Mouse (Mus musculus) heart, adult 2 months (tissue): Measurements from ENCODE around the gene Med27. TPM values are rescaled to one million over a fixed set of nuclear protein-coding genes. Genes with fewer than 3 reads are reported as not detected.
A peak's percentile ranks its signal among the peaks of the same experiment; 100 is the strongest.

Source experiments
- DNase-seq, 2 experiments: peaks; one replicate each; pipeline ENCODE4 v3.0.0; 2021
- H3K27ac ChIP-seq: fragments of 200-600 bp; 2 replicates; pipeline ENCODE4 v1.8.1; 2022
- H3K27me3 ChIP-seq: fragments of 200-500 bp; 2 replicates; pipeline ENCODE4 v1.6.1; 2012; ENCODE audit warnings: mild to moderate bottlenecking, low read length, inconsistent platforms, mixed read lengths; ENCODE audit not compliant: control insufficient read depth, insufficient read depth
- H3K36me3 ChIP-seq: fragments of 200-500 bp; 2 replicates; pipeline ENCODE4 v1.6.1; 2012; ENCODE audit warnings: low read length, inconsistent platforms; ENCODE audit not compliant: control insufficient read depth, insufficient read depth
- H3K4me1 ChIP-seq: fragments of 200-500 bp; 2 replicates; pipeline ENCODE4 v1.6.1; 2011; ENCODE audit warnings: low read length; ENCODE audit not compliant: control insufficient read depth, insufficient read depth
- H3K4me3 ChIP-seq: fragments of 200-600 bp; 2 replicates; pipeline ENCODE4 v1.8.1; 2022
- H3K79me2 ChIP-seq: fragments of 200-500 bp; replicated peaks from 2 replicates; pipeline ENCODE4 v1.6.1; 2012; ENCODE audit warnings: mild to moderate bottlenecking, inconsistent platforms, low read length, moderate library complexity, mixed read lengths; ENCODE audit not compliant: control insufficient read depth, insufficient read depth
- H3K9ac ChIP-seq: fragments of 200-500 bp; 2 replicates; pipeline ENCODE4 v1.6.1; 2012; ENCODE audit warnings: low read depth, mild to moderate bottlenecking, control low read depth, inconsistent platforms, low read length, mixed read lengths
- CTCF ChIP-seq: fragments of 200-600 bp; IDR thresholded peaks from 2 replicates; pipeline ENCODE4 v1.8.1; 2022; ENCODE audit warnings: antibody characterized with exemption, mild to moderate bottlenecking, moderate library complexity
- EP300 ChIP-seq: fragments of 200-500 bp; IDR thresholded peaks from 2 replicates; pipeline ENCODE4 v1.6.1; 2011; ENCODE audit warnings: low read depth, low read length, control low read depth; ENCODE audit not compliant: insufficient read depth
- POLR2A ChIP-seq: fragments of 200-500 bp; IDR thresholded peaks from 2 replicates; pipeline ENCODE4 v1.6.1; 2011; ENCODE audit warnings: mild to moderate bottlenecking, low read depth, low read length, control low read depth; ENCODE audit not compliant: insufficient read depth
- WGBS: fragments of 180-500 bp; shearing (Covaris S2); methylation state at CpG from one replicate; pipeline ENCODE4 v1.1.7; 2018; 5-methylcytosine and 5-hydroxymethylcytosine counted together
- intact Hi-C: fragments of 180-260 bp; cut with DNase I; formaldehyde crosslinking; loops from one replicate; pipeline ENCODE4 v1.15.1; 2025
- polyA plus RNA-seq: library from polyadenylated mRNA; depleted of rRNA; stranded (reverse); fragments of >200 nt; gene quantifications from 2 replicates; pipeline ENCODE4 v1.2.3, GENCODE M21; 2012
- total RNA-seq, 2 experiments: library from RNA; stranded (reverse); gene quantifications; 2 replicates each; pipeline ENCODE4 v1.2.3; 2021

Gene Med27
- total and polyA plus RNA-seq, 3 experiments, result 15.3 to 24.0 (median 17.2) TPM

GRCm38 (mm10) chr2:29360956-29361355 lies 14.3 kb downstream of the Med27 start:
- Histone ChIP-seq H3K36me3 (no peaks in the 10 kb centered on the region), H3K4me1 (peaks cover 17% of the 10 kb centered on the region), H3K4me3 (no peak overlapping the region), H3K27ac (no peak overlapping the region), H3K79me2 (no peaks in the 10 kb centered on the region; the same call in 1 of the 2 replicates), H3K27me3 (no peaks in the 10 kb centered on the region), H3K9ac (no peak overlapping the region)
- intact Hi-C loops, result no loop called here
- 67% methylated on average over 3 of the region's 3 CpGs for WGBS
- TF ChIP-seq CTCF (no peak), EP300 (no peak), POLR2A (no peak)
- DNase-seq, result no peak

GRCm38 (mm10) chr2:29365000-29365695 lies 18.5 kb downstream of the Med27 start:
- no peak for TF ChIP-seq EP300
- TF ChIP-seq POLR2A, result no peak
- no peak for TF ChIP-seq CTCF
- no peaks in the 10 kb centered on the region for H3K79me2 ChIP-seq
- peak in 1 of 2 experiments; percentile 15 for DNase-seq
- no peak overlapping the region for H3K27ac ChIP-seq
- intact Hi-C loops, result no loop called here
- no peak overlapping the region for H3K9ac ChIP-seq
- H3K27me3 ChIP-seq, result no peaks in the 10 kb centered on the region
- H3K4me1 ChIP-seq, result no peaks in the 10 kb centered on the region; the same call in none of the 2 replicates
- no peak overlapping the region for H3K4me3 ChIP-seq
- H3K36me3 ChIP-seq, result no peaks in the 10 kb centered on the region
- 54% methylated on average over 8 of the region's 8 CpGs for WGBS

- TF ChIP-seq EP300 (no peak), CTCF (no peak), POLR2A (no peak)
- WGBS, result 49% methylated on average over 5 of the region's 5 CpGs
- intact Hi-C loops, result no loop called here
- Histone ChIP-seq H3K27me3 (no peaks in the 10 kb centered on the region), H3K27ac (no peak overlapping the region), H3K4me3 (no peak overlapping the region), H3K9ac (no peak overlapping the region), H3K36me3 (no peaks in the 10 kb centered on the region), H3K4me1 (no peaks in the 10 kb centered on the region; the same call in 1 of the 2 replicates), H3K79me2 (peaks cover 1% of the 10 kb centered on the region)
- DNase-seq, result no peak
These were observed 22.1 kb downstream of the Med27 start for GRCm38 (mm10) chr2:29368730-29369129.

DNA sequence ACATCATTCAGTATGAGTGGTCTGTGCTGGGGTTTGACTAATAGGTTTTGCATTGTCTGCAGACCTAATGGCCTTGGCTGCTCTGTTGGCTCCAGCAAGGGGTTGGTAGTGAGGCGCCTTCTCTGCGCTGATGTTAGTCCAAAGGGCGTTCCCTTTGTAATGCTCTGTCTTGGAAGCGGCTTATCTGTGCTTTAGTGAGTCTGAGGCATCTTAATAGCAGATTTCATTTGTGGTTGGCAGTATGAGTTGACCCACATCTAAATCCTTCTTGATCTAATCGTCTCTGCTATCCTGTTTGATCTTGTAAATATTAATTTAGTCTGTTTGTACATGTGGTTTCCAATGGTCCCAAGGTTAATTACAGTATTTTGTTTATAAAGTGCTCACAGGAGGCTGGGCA lies 25.6 kb downstream of the Med27 start:
- no peak for TF ChIP-seq POLR2A
- no peak for TF ChIP-seq EP300
- no peak for TF ChIP-seq CTCF
- H3K79me2 ChIP-seq, result peaks cover 1% of the 10 kb centered on the region

GRCm38 (mm10) chr2:29381683-29382082 lies 35.1 kb downstream of the Med27 start:
- H3K36me3 ChIP-seq, result no peaks in the 10 kb centered on the region
- no peaks in the 10 kb centered on the region for H3K4me1 ChIP-seq
- 0 out of 2 replicates have a peak, but pooled peaks cover 1% of the 10 kb centered on the region for H3K79me2 ChIP-seq
- WGBS, result 46% methylated on average over 4 of the region's 4 CpGs
- H3K9ac ChIP-seq, result no peak overlapping the region
- no peak overlapping the region for H3K4me3 ChIP-seq
- no peaks in the 10 kb centered on the region for H3K27me3 ChIP-seq
- no peak overlapping the region for H3K27ac ChIP-seq
- intact Hi-C loops, result no loop called here
- DNase-seq, result no peak
- TF ChIP-seq EP300, result no peak
- TF ChIP-seq POLR2A, result no peak
- no peak for TF ChIP-seq CTCF

More for the DNA sequence above, 25.6 kb downstream of the Med27 start:
- no peaks in the 10 kb centered on the region for H3K4me1 ChIP-seq
- DNase-seq, result no peak
- H3K4me3 ChIP-seq, result no peak overlapping the region
- H3K36me3 ChIP-seq, result no peaks in the 10 kb centered on the region
- H3K9ac ChIP-seq, result no peak overlapping the region
- WGBS, result 92% methylated on average over 5 of the region's 5 CpGs
- no peak overlapping the region for H3K27ac ChIP-seq
- H3K27me3 ChIP-seq, result no peaks in the 10 kb centered on the region
- intact Hi-C loops, result no loop called here

DNA sequence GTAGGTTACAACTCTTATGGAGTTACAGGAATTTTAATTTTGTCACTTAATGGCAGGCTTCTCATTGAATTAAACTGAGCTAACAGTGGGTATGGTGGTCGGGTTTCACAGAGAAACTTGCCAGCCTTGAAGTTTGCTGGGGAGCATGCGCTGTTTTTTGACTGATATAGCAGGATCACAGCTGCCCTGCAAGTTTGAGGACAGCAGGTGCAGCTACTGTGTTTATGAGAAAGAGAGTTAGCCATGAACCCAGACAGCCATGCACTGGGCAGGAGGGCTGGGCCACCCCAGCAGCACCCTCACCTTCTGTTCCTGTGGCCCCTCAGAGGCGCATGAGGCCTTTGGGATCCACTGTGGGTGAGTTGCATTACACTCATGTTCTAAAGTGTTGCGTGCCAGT lies 36.0 kb downstream of the Med27 start:
- no peak overlapping the region for H3K27ac ChIP-seq
- H3K4me3 ChIP-seq, result no peak overlapping the region
- TF ChIP-seq CTCF (no peak), POLR2A (no peak), EP300 (no peak)
- H3K79me2 ChIP-seq, result 0 out of 2 replicates have a peak, but pooled peaks cover 1% of the 10 kb centered on the region
- no peaks in the 10 kb centered on the region for H3K27me3 ChIP-seq
- intact Hi-C loops, result no loop called here
- WGBS, result 96% methylated on average over 4 of the region's 4 CpGs
- H3K9ac ChIP-seq, result no peak overlapping the region
- no peaks in the 10 kb centered on the region for H3K4me1 ChIP-seq
- no peak for DNase-seq
- no peaks in the 10 kb centered on the region for H3K36me3 ChIP-seq
